Mouse (Mus musculus) bone marrow macrophage, adult 2 months (primary cell): Measurements from ENCODE around the gene Olfr221. TPM values are rescaled to one million over a fixed set of nuclear protein-coding genes. Genes with fewer than 3 reads are reported as not detected.

Experiments
- H3K27ac ChIP-seq: 2 replicates; pipeline ENCODE4 v1.5.1; 2012; ENCODE audit warnings: low read depth, low read length; ENCODE audit not compliant: insufficient read depth
- H3K4me1 ChIP-seq: 2 replicates; pipeline ENCODE4 v1.6.1; 2012; ENCODE audit warnings: low read length; ENCODE audit not compliant: control insufficient read depth, insufficient read depth
- H3K4me3 ChIP-seq: 2 replicates; pipeline ENCODE4 v1.5.1; 2012; ENCODE audit warnings: mild to moderate bottlenecking, low read length, moderate library complexity; ENCODE audit not compliant: insufficient read depth
- CTCF ChIP-seq: IDR thresholded peaks from 2 replicates; pipeline ENCODE4 v1.5.1; 2012; ENCODE audit warnings: low read depth, mild to moderate bottlenecking, low read length, moderate library complexity
- POLR2A ChIP-seq: IDR thresholded peaks from 2 replicates; pipeline ENCODE4 v1.6.1; 2012; ENCODE audit warnings: mild to moderate bottlenecking, low read depth, low read length, borderline replicate concordance
- polyA plus RNA-seq: library from polyadenylated mRNA; stranded (reverse); fragments of >200 nt; gene quantifications from 2 replicates; pipeline ENCODE4 v1.2.4, GENCODE M21; 2012; ENCODE audit not compliant: missing spikeins, insufficient read depth, insufficient read length

Olfr221 gene
- polyA plus RNA-seq, 1 experiment, result not detected

GRCm38 (mm10) chr14:51995219-51995871, 46.9 kb downstream of the Olfr221 start:
- peaks cover 7% of the 10 kb centered on the region for H3K4me1 ChIP-seq
- H3K27ac ChIP-seq, result no peak overlapping the region
- TF ChIP-seq POLR2A (no peak), CTCF (no peak)
- H3K4me3 ChIP-seq, result peak overlapping the region; percentile 4; the same call in 1 of the 2 replicates

GRCm38 (mm10) chr14:51994453-51994852, 47.8 kb downstream of the Olfr221 start:
- no peak for TF ChIP-seq CTCF
- no peak for TF ChIP-seq POLR2A
- Histone ChIP-seq H3K4me1 (peaks cover 13% of the 10 kb centered on the region), H3K27ac (no peak overlapping the region), H3K4me3 (no peak overlapping the region)

GRCm38 (mm10) chr14:51989461-51989970, 52.7 kb downstream of the Olfr221 start:
- H3K27ac ChIP-seq, result peak overlapping the region; percentile 38; the same call in 1 of the 2 replicates
- TF ChIP-seq CTCF (no peak), POLR2A (no peak)
- H3K4me3 ChIP-seq, result no peak overlapping the region
- peaks cover 16% of the 10 kb centered on the region for H3K4me1 ChIP-seq

- Histone ChIP-seq H3K4me3 (no peak overlapping the region), H3K27ac (no peak overlapping the region), H3K4me1 (peaks cover 19% of the 10 kb centered on the region)
- TF ChIP-seq CTCF, result no peak
- no peak for TF ChIP-seq POLR2A
Measured at GRCm38 (mm10) chr14:51988731-51989130, 53.5 kb downstream of the Olfr221 start.

GRCm38 (mm10) chr14:51987177-51987576, 55.1 kb downstream of the Olfr221 start:
- Histone ChIP-seq H3K4me3 (no peak overlapping the region), H3K4me1 (peaks cover 19% of the 10 kb centered on the region), H3K27ac (no peak overlapping the region)
- no peak for TF ChIP-seq POLR2A
- no peak for TF ChIP-seq CTCF

GRCm38 (mm10) chr14:51986153-51986505, 56.1 kb downstream of the Olfr221 start:
- TF ChIP-seq POLR2A (no peak), CTCF (no peak)
- Histone ChIP-seq H3K27ac (no peak overlapping the region), H3K4me1 (peaks cover 19% of the 10 kb centered on the region), H3K4me3 (no peak overlapping the region)

- TF ChIP-seq POLR2A (no peak), CTCF (no peak)
- Histone ChIP-seq H3K4me1 (peaks cover 19% of the 10 kb centered on the region), H3K4me3 (peak overlapping the region; percentile 62), H3K27ac (no peak overlapping the region)
Measured at GRCm38 (mm10) chr14:51985301-51986152, 56.7 kb downstream of the Olfr221 start.

- peak within 1 kb of the TSS; percentile 62 for H3K4me3 ChIP-seq
- peaks cover 13% of the 10 kb centered on the region for H3K4me1 ChIP-seq
- no peak for TF ChIP-seq POLR2A
- TF ChIP-seq CTCF, result no peak
- no peak within 1 kb of the TSS for H3K27ac ChIP-seq
Measured at GRCm38 (mm10) chr14:51984247-51985231, 57.7 kb downstream of the Olfr221 start, which contains the start of gene Arhgef40. TSS of gene Arhgef40 (plus strand) at chr14:51984719.

Other genes with a start within 250 kb of the Olfr221 start
- gene AY358078, start 242.4 kb downstream of the Olfr221 start, polyA plus RNA-seq, result not detected in 2 replicates
- gene Ear6, start 188.8 kb downstream of the Olfr221 start, polyA plus RNA-seq, result not detected in 2 replicates
- gene Mettl17, start 157.6 kb downstream of the Olfr221 start, polyA plus RNA-seq, result 18.6 and 19.4 TPM in 2 replicates
- 0.44 and 1.2 TPM in 2 replicates for gene Slc39a2, start 149.6 kb downstream of the Olfr221 start, polyA plus RNA-seq
- 0.91 and 2.5 TPM in 2 replicates for gene Ndrg2, start 128.3 kb downstream of the Olfr221 start, polyA plus RNA-seq
- not detected in 2 replicates for gene Tppp2, start 124.0 kb downstream of the Olfr221 start, polyA plus RNA-seq
- gene Rnase13, start 119.7 kb downstream of the Olfr221 start, polyA plus RNA-seq, result not detected in 2 replicates
- gene Arhgef40, start 57.7 kb downstream of the Olfr221 start, polyA plus RNA-seq, result 4.3 and 5.8 TPM in 2 replicates
- gene Tmem253, start 26.8 kb downstream of the Olfr221 start, polyA plus RNA-seq, result not detected in 2 replicates
- 31.2 and 43.5 TPM in 2 replicates for gene Zfp219, start 21.7 kb downstream of the Olfr221 start, polyA plus RNA-seq
- gene Hnrnpc, start 61.6 kb upstream of the Olfr221 start, polyA plus RNA-seq, result 237 and 270 TPM in 2 replicates
- gene Rpgrip1, start 68.2 kb upstream of the Olfr221 start, polyA plus RNA-seq, result 1.7 and 3.4 TPM in 2 replicates
- gene Supt16, start 155.0 kb upstream of the Olfr221 start, polyA plus RNA-seq, result 52.0 and 52.9 TPM in 2 replicates
- 82.6 and 83.6 TPM in 2 replicates for gene Chd8, start 215.3 kb upstream of the Olfr221 start, polyA plus RNA-seq
- gene Tox4, start 236.7 kb upstream of the Olfr221 start, polyA plus RNA-seq, result 39.0 and 39.2 TPM in 2 replicates
- gene Rab2b, start 237.1 kb upstream of the Olfr221 start, polyA plus RNA-seq, result 17.6 and 20.0 TPM in 2 replicates